36 mouse cellular contexts compared by ENCODE assay signal in the genomic region with DNA sequence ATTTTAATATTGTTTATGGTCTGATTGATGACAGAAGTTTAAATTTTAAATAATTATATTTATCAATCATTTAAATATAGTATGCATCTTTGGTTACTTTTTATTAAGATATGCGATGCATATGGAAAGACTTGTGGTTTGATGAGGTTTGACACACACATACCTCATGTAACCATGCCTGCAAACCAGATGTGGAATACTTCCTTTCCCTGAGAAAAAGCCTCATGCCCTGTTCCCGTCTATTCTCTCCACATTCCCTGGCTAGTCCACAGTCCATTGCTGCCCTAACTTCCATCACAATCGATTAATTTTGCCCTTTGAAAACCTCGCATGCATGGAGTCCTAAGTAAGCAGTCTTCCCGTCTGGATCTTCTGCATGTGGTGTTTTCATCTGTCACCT. TPM values are rescaled to one million over a fixed set of nuclear protein-coding genes. Genes with fewer than 3 reads are reported as not detected.
DNase-seq lines count a peak whose midpoint lies in the region; ATAC-seq and TF ChIP-seq lines count a peak whose summit lies in the region.
"Had no signal": no experiment of that assay in that cellular context is flagged by ENCODE, and none has a peak within 500 bp of the region (broad histone marks: within the 10 kb centered on the region; RNA-seq: fewer than 3 reads in every experiment).

No protein-coding gene starts in this region.

- TF ChIP-seq POLR2A in lung, adult 2 months (IDR thresholded peaks at IDR 0.05; ENCODE audit: borderline replicate concordance, extremely low read depth, low read depth, low read length) = no peak

- H3K36me3 ChIP-seq in embryonic facial prominence, embryonic 12.5 days = no peaks in the 10 kb centered on the region
- no peaks in the 10 kb centered on the region for H3K36me3 ChIP-seq in limb, embryonic 13.5 days
- H3K36me3 ChIP-seq: forebrain, embryonic 10.5 days; forebrain, embryonic 15.5 days; hindbrain, embryonic 13.5 days; liver, embryonic 12.5 days; midbrain, embryonic 15.5 days; neural tube, embryonic 15.5 days had no signal

- no peak overlapping the region for H3K4me2 ChIP-seq in embryonic facial prominence, embryonic 12.5 days (replicated peaks)
- peak overlapping the region; percentile 23 for H3K4me2 ChIP-seq in limb, embryonic 13.5 days (replicated peaks)
- H3K4me2 ChIP-seq: forebrain, embryonic 15.5 days; heart, embryonic 11.5 days; hindbrain, embryonic 13.5 days; liver, embryonic 12.5 days; midbrain, embryonic 15.5 days; neural tube, embryonic 15.5 days had no signal

- H3K4me1 ChIP-seq in embryonic facial prominence, embryonic 12.5 days = no peaks in the 10 kb centered on the region
- peaks cover 6% of the 10 kb centered on the region for H3K4me1 ChIP-seq in limb, embryonic 13.5 days
- H3K4me1 ChIP-seq in lung, adult 2 months (ENCODE audit: control insufficient read depth, insufficient read depth, low read length) = no peaks in the 10 kb centered on the region
- H3K4me1 ChIP-seq: forebrain, embryonic 15.5 days; liver, embryonic 12.5 days; megakaryocyte, embryonic 14.5 days had no signal

- 33% methylated on average over 5 of the region's 5 CpGs for WGBS in embryonic facial prominence, embryonic 12.5 days
- 38% methylated on average over 5 of the region's 5 CpGs for WGBS in limb, embryonic 13.5 days
- 85% methylated on average over 5 of the region's 5 CpGs for WGBS in lung, adult 2 months

- no peak overlapping the region for H3K9ac ChIP-seq in embryonic facial prominence, embryonic 12.5 days
- H3K9ac ChIP-seq in limb, embryonic 13.5 days = no peak overlapping the region
- H3K9ac ChIP-seq: forebrain, embryonic 15.5 days; hindbrain, embryonic 13.5 days; liver, embryonic 12.5 days; liver, postnatal 0 days; midbrain, embryonic 15.5 days; neural tube, embryonic 15.5 days had no signal

- peak; percentile 2 for DNase-seq in 3T3-L1 (ENCODE audit: low read depth, low spot score)
- peak; percentile 40 for DNase-seq in fibroblast of lung, adult 2 months (ENCODE audit: low read depth)
- DNase-seq in kidney, adult 18-20 months = no peak
- no peak for DNase-seq in lung, adult 2 months
- no peak for DNase-seq in cerebellum, adult 9-10 months
- DNase-seq: adrenal gland, postnatal 25 days; B cell, adult 2 months; cerebellum, adult 2 months; cerebellum, postnatal 25 days; gastrocnemius, adult 2 months; gastrocnemius, postnatal 36 days; heart, adult 18-20 months; heart, postnatal 4 days; kidney, adult 2 months; kidney, postnatal 36 days; left cerebral cortex, postnatal 4 days; liver, postnatal 0 days; lung, postnatal 4 days; right cerebral cortex, postnatal 25 days; thymus, postnatal 14 days had no signal

- H3K27ac ChIP-seq in embryonic facial prominence, embryonic 12.5 days = 0 out of 2 replicates have a peak overlapping the region, but pooled peaks have one; percentile 46
- peak overlapping the region; percentile 44; the same call in 1 of the 2 replicates for H3K27ac ChIP-seq in limb, embryonic 13.5 days
- H3K27ac ChIP-seq: forebrain, embryonic 10.5 days; forebrain, embryonic 15.5 days; gastrocnemius, adult 2 months; hindbrain, embryonic 13.5 days; layer of hippocampus, adult 2 months; liver, embryonic 12.5 days; midbrain, embryonic 15.5 days; neural tube, embryonic 15.5 days had no signal

- no peaks in the 10 kb centered on the region for H3K27me3 ChIP-seq in embryonic facial prominence, embryonic 12.5 days
- no peaks in the 10 kb centered on the region for H3K27me3 ChIP-seq in limb, embryonic 13.5 days
- H3K27me3 ChIP-seq: forebrain, embryonic 15.5 days; hindbrain, embryonic 13.5 days; liver, embryonic 12.5 days; megakaryocyte, embryonic 14.5 days; midbrain, embryonic 15.5 days; neural tube, embryonic 15.5 days had no signal

- no peak for TF ChIP-seq CTCF in lung, adult 2 months (IDR thresholded peaks at IDR 0.05; ENCODE audit: insufficient read depth, low read length)

- no peak overlapping the region for H3K4me3 ChIP-seq in embryonic facial prominence, embryonic 12.5 days
- no peak overlapping the region for H3K4me3 ChIP-seq in limb, embryonic 13.5 days
- H3K4me3 ChIP-seq in lung, adult 2 months (replicated peaks; ENCODE audit: extremely low read depth, low read depth, low read length) = no peak overlapping the region
- H3K4me3 ChIP-seq: forebrain, embryonic 10.5 days; forebrain, embryonic 15.5 days; gastrocnemius, adult 2 months; hindbrain, embryonic 13.5 days; layer of hippocampus, adult 2 months; liver, embryonic 12.5 days; megakaryocyte, embryonic 14.5 days; midbrain, embryonic 15.5 days; neural tube, embryonic 15.5 days had no signal

- ATAC-seq in embryonic facial prominence, embryonic 12.5 days (ENCODE audit: insufficient number of reproducible peaks, insufficient read depth, low FRiP score, low TSS enrichment) = no peak
- ATAC-seq in limb, embryonic 13.5 days (ENCODE audit: low FRiP score, low read depth) = no peak
- ATAC-seq: forebrain, embryonic 15.5 days; inflammation-experienced regulatory T-cells, adult 6 months; liver, embryonic 12.5 days; liver, postnatal 0 days; lung, postnatal 0 days; midbrain, embryonic 15.5 days had no signal

- no peaks in the 10 kb centered on the region for H3K9me3 ChIP-seq in embryonic facial prominence, embryonic 12.5 days
- H3K9me3 ChIP-seq in limb, embryonic 13.5 days = no peaks in the 10 kb centered on the region
- H3K9me3 ChIP-seq: forebrain, embryonic 10.5 days; forebrain, embryonic 15.5 days; hindbrain, embryonic 13.5 days; liver, embryonic 12.5 days; midbrain, embryonic 15.5 days; neural tube, embryonic 15.5 days had no signal

RNA-seq across cellular contexts. Expression of a gene that starts 21.0 kb away (rescaled TPM):
- not detected in 2 replicates for polyA plus RNA-seq in embryonic facial prominence, embryonic 12.5 days (2016; fragmentation: Nextera tagmentation; extraction: Ambion mirVana)
- polyA plus RNA-seq in limb, embryonic 13.5 days (2015; fragmentation: Nextera tagmentation; extraction: Ambion mirVana) = not detected in 2 replicates
- polyA plus RNA-seq in lung, adult 2 months (2012; rRNA removed) = not detected in 2 replicates
- polyA plus RNA-seq: cerebellum, adult 2 months; forebrain, embryonic 10.5 days; forebrain, embryonic 15.5 days; heart, embryonic 11.5 days; heart, embryonic 16.5 days; hindbrain, embryonic 13.5 days; inflammation-experienced regulatory T-cells, adult 6 months; kidney, adult 2 months; kidney, embryonic 16.5 days; liver, embryonic 12.5 days; liver, postnatal 0 days; lung, postnatal 0 days; midbrain, embryonic 15.5 days; neural tube, embryonic 15.5 days; stomach, embryonic 16.5 days had no signal

Comparison
In these comparisons a context has a peak if more than half of its experiments do, and no peak if none do; other contexts are left out.
1. DNase-seq: peak in 3T3-L1 (single experiment) and fibroblast of lung, adult 2 months (single experiment); none in kidney, adult 18-20 months (single experiment), lung, adult 2 months (single experiment) and cerebellum, adult 9-10 months (single experiment).